Mouse (Mus musculus): Measurements from ENCODE around the gene Nfat5. TPM values are rescaled to one million over a fixed set of nuclear protein-coding genes. Genes with fewer than 3 reads are reported as not detected.

The Nfat5 gene
- polyA plus RNA-seq, 1 experiment, result 5.6 TPM

- TF ChIP-seq E2F4 (IDR thresholded peaks at IDR 0.05; ENCODE audit: insufficient read depth), result no peak
- Histone ChIP-seq H3K4me3 (no peak overlapping the region), H3ac (ENCODE audit: control insufficient read depth, insufficient read length) (no peak overlapping the region), H3K79me2 (ENCODE audit: control insufficient read depth, insufficient read depth) (no peaks in the 10 kb centered on the region), H3K36me3 (ENCODE audit: control insufficient read depth, insufficient read depth) (peaks cover 34% of the 10 kb centered on the region), H3K27me3 (ENCODE audit: control insufficient read depth, insufficient read depth, insufficient read length) (no peaks in the 10 kb centered on the region), H3K4me2 (ENCODE audit: low read depth) (no peak overlapping the region)
These were observed 119.3 kb downstream of the Nfat5 start for GRCm38 (mm10) chr8:107412552-107412951.

- H3ac ChIP-seq (ENCODE audit: control insufficient read depth, insufficient read length), result no peak overlapping the region
- peaks cover 45% of the 10 kb centered on the region for H3K36me3 ChIP-seq (ENCODE audit: control insufficient read depth, insufficient read depth)
- H3K79me2 ChIP-seq (ENCODE audit: control insufficient read depth, insufficient read depth), result no peaks in the 10 kb centered on the region
- no peak overlapping the region for H3K4me2 ChIP-seq (ENCODE audit: low read depth)
- H3K27me3 ChIP-seq (ENCODE audit: control insufficient read depth, insufficient read depth, insufficient read length), result no peaks in the 10 kb centered on the region
- TF ChIP-seq MYOG (IDR thresholded peaks at IDR 0.05; ENCODE audit: control insufficient read depth in 1 of 3, insufficient read depth in 1 of 3, insufficient read length in 2 of 3, low read depth in 2 of 3) (no peak), USF1 (IDR thresholded peaks at IDR 0.05; ENCODE audit: low read depth) (no peak), MAX (IDR thresholded peaks at IDR 0.05; ENCODE audit: low read depth) (no peak), SRF (IDR thresholded peaks at IDR 0.05; ENCODE audit: control insufficient read depth, insufficient read length, low read depth) (no peak), TCF12 (IDR thresholded peaks at IDR 0.05; ENCODE audit: insufficient read depth, poor library complexity, severe bottlenecking) (no peak), E2F4 (IDR thresholded peaks at IDR 0.05; ENCODE audit: insufficient read depth) (no peak), POLR2A (IDR thresholded peaks at IDR 0.05; ENCODE audit: insufficient read length, low read depth) (no peak), MYOD1 (IDR thresholded peaks at IDR 0.05; ENCODE audit: control insufficient read depth in 1 of 3, insufficient read length in 2 of 3, low read depth in 2 of 3) (no peak), CEBPB (IDR thresholded peaks at IDR 0.05; ENCODE audit: insufficient read depth, poor library complexity, severe bottlenecking) (no peak)
- no peak overlapping the region for H3K4me3 ChIP-seq
These were observed 120.6 kb downstream of the Nfat5 start for GRCm38 (mm10) chr8:107413881-107414280.

DNA sequence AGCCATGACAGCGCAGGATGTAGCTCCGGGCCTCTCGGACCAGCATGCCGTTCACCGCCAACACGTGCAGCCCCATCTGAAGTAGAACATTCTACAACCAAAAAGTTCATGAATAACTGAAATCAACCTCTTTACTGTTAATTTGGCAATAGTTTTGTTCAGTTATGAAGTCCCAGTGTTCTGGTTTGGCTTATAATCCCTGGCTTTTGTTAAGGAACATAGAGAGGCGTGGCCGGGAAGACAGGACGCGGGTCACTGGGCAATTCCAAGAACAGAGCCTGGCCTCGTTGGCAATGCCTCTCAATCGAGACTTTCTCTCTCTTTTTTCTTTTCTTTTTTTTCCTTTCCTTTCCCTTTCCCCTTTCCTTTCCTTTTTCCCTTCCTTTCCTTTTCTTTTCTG, 123.7 kb downstream of the Nfat5 start:
- H3ac ChIP-seq (ENCODE audit: control insufficient read depth, insufficient read length), result no peak overlapping the region
- H3K27me3 ChIP-seq (ENCODE audit: control insufficient read depth, insufficient read depth, insufficient read length), result no peaks in the 10 kb centered on the region
- no peak overlapping the region for H3K4me2 ChIP-seq (ENCODE audit: low read depth)
- peaks cover 52% of the 10 kb centered on the region for H3K36me3 ChIP-seq (ENCODE audit: control insufficient read depth, insufficient read depth)
- TF ChIP-seq E2F4 (IDR thresholded peaks at IDR 0.05; ENCODE audit: insufficient read depth), result no peak
- no peak for TF ChIP-seq MYOD1 (IDR thresholded peaks at IDR 0.05; ENCODE audit: control insufficient read depth in 1 of 3, insufficient read length in 2 of 3, low read depth in 2 of 3)
- no peak for TF ChIP-seq USF1 (IDR thresholded peaks at IDR 0.05; ENCODE audit: low read depth)
- no peak for TF ChIP-seq MAX (IDR thresholded peaks at IDR 0.05; ENCODE audit: low read depth)
- no peak overlapping the region for H3K4me3 ChIP-seq
- peaks cover 6% of the 10 kb centered on the region for H3K79me2 ChIP-seq (ENCODE audit: control insufficient read depth, insufficient read depth)

- Histone ChIP-seq H3K4me2 (ENCODE audit: low read depth) (peak overlapping the region; percentile 87), H3K27me3 (ENCODE audit: control insufficient read depth, insufficient read depth, insufficient read length) (no peaks in the 10 kb centered on the region), H3K79me2 (ENCODE audit: control insufficient read depth, insufficient read depth) (peaks cover 34% of the 10 kb centered on the region), H3K4me3 (peak overlapping the region; percentile 85), H3K36me3 (ENCODE audit: control insufficient read depth, insufficient read depth) (peaks cover 29% of the 10 kb centered on the region), H3ac (ENCODE audit: control insufficient read depth, insufficient read length) (peak overlapping the region; percentile 76)
- TF ChIP-seq TCF3 (IDR thresholded peaks at IDR 0.05; ENCODE audit: insufficient read length, low read depth) (no peak), MAX (IDR thresholded peaks at IDR 0.05; ENCODE audit: low read depth) (no peak), TCF12 (IDR thresholded peaks at IDR 0.05; ENCODE audit: insufficient read depth, poor library complexity, severe bottlenecking) (no peak), MYOD1 (IDR thresholded peaks at IDR 0.05; ENCODE audit: control insufficient read depth in 1 of 3, insufficient read length in 2 of 3, low read depth in 2 of 3) (no peak), POLR2AphosphoS2 (IDR thresholded peaks at IDR 0.05; ENCODE audit: insufficient read length, low read depth) (no peak), SRF (IDR thresholded peaks at IDR 0.05; ENCODE audit: control insufficient read depth, insufficient read length, low read depth) (no peak), USF1 (IDR thresholded peaks at IDR 0.05; ENCODE audit: low read depth) (no peak), CEBPB (IDR thresholded peaks at IDR 0.05; ENCODE audit: insufficient read depth, poor library complexity, severe bottlenecking) (no peak), MYOG (IDR thresholded peaks at IDR 0.05; ENCODE audit: control insufficient read depth in 1 of 3, insufficient read depth in 1 of 3, insufficient read length in 2 of 3, low read depth in 2 of 3) (no peak), REST (IDR thresholded peaks at IDR 0.05; ENCODE audit: insufficient read depth, insufficient read length) (no peak), E2F4 (IDR thresholded peaks at IDR 0.05; ENCODE audit: insufficient read depth) (no peak), POLR2A (IDR thresholded peaks at IDR 0.05; ENCODE audit: insufficient read length, low read depth) (no peak)
These were observed 130.9 kb downstream of the Nfat5 start for GRCm38 (mm10) chr8:107424176-107424575.

- H3K4me2 ChIP-seq (ENCODE audit: low read depth), result peak within 1 kb of the TSS; percentile 87
- TF ChIP-seq MAX (IDR thresholded peaks at IDR 0.05; ENCODE audit: low read depth) (peak; percentile 8), MYOD1 (IDR thresholded peaks at IDR 0.05; ENCODE audit: control insufficient read depth in 1 of 3, insufficient read length in 2 of 3, low read depth in 2 of 3) (peak in 2 of 3 experiments; percentile 91 to 94), MYOG (IDR thresholded peaks at IDR 0.05; ENCODE audit: control insufficient read depth in 1 of 3, insufficient read depth in 1 of 3, insufficient read length in 2 of 3, low read depth in 2 of 3) (peak; percentile 57 to 97 (median 94)), REST (IDR thresholded peaks at IDR 0.05; ENCODE audit: insufficient read depth, insufficient read length) (no peak), POLR2AphosphoS2 (IDR thresholded peaks at IDR 0.05; ENCODE audit: insufficient read length, low read depth) (peak; percentile 96), TCF12 (IDR thresholded peaks at IDR 0.05; ENCODE audit: insufficient read depth, poor library complexity, severe bottlenecking) (no peak), POLR2A (IDR thresholded peaks at IDR 0.05; ENCODE audit: insufficient read length, low read depth) (peak; percentile 98), TCF3 (IDR thresholded peaks at IDR 0.05; ENCODE audit: insufficient read length, low read depth) (peak; percentile 34)
- H3K79me2 ChIP-seq (ENCODE audit: control insufficient read depth, insufficient read depth), result peaks cover 34% of the 10 kb centered on the region
- peak within 1 kb of the TSS; percentile 85 for H3K4me3 ChIP-seq
- peaks cover 24% of the 10 kb centered on the region for H3K36me3 ChIP-seq (ENCODE audit: control insufficient read depth, insufficient read depth)
- no peaks in the 10 kb centered on the region for H3K27me3 ChIP-seq (ENCODE audit: control insufficient read depth, insufficient read depth, insufficient read length)
- peak within 1 kb of the TSS; percentile 76 for H3ac ChIP-seq (ENCODE audit: control insufficient read depth, insufficient read length)
These were observed 131.4 kb downstream of the Nfat5 start, which contains the start of gene Nob1 for GRCm38 (mm10) chr8:107424597-107425229. Gene Nob1, minus strand, starts transcription at chr8:107425051.
